In the genomic region with DNA sequence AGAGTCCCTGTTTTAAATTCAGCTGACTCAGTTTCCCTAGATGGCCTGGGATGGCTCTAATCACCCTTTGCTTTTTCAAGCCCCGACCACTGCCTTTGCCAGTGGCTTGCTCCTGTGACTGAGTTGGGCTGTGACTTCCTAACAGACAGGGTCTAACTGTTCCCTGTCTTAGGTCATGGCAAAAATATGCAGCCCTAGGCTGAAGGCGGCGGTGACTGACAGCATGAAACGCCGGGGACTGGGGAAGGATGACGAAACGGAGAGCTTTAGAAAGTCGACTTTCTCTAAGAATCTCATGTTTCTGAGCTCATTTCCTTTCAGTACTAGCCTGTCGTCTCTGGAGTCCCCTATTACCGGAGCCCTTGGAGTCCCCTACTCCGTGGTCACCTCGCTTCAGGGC, we compare ENCODE assay signal across 9 mouse cellular contexts. TPM values are rescaled to one million over a fixed set of nuclear protein-coding genes. Genes with fewer than 3 reads are reported as not detected.
A peak's percentile ranks its signal among the peaks of the same experiment; 100 is the strongest.
DNase-seq lines count a peak whose midpoint lies in the region; ATAC-seq and TF ChIP-seq lines count a peak whose summit lies in the region.
"Had no signal": no experiment of that assay in that cellular context is flagged by ENCODE, and none has a peak within 500 bp of the region (broad histone marks: within the 10 kb centered on the region; RNA-seq: fewer than 3 reads in every experiment).

No protein-coding gene starts in this region.

- no peaks in the 10 kb centered on the region for H3K9me3 ChIP-seq in kidney, postnatal 0 days (replicated peaks; ENCODE audit: low read length)

- 40% methylated on average over 12 of the region's 12 CpGs for WGBS in kidney, postnatal 0 days

- peak; percentile 8 for DNase-seq in adrenal gland, adult 2 months
- no peak for DNase-seq in adrenal gland, postnatal 4 days (ENCODE audit: low spot score in 2 of 2)
- DNase-seq in urinary bladder, postnatal 14 days (ENCODE audit: low spot score), result peak; percentile 56
- DNase-seq in urinary bladder, postnatal 25 days (ENCODE audit: low spot score), result no peak
- peak; percentile 83 for DNase-seq in kidney, postnatal 0 days (ENCODE audit: low spot score)
- DNase-seq in ovary, postnatal 14 days (ENCODE audit: low spot score), result no peak
- no peak for DNase-seq in frontal cortex, adult 2 months (ENCODE audit: extremely low spot score in 1 of 2, low spot score in 1 of 2)
- no peak for DNase-seq in right cerebral cortex, postnatal 10 days (ENCODE audit: low spot score in 2 of 2)
- DNase-seq: retina, postnatal 1 day had no signal

- H3K27ac ChIP-seq in kidney, postnatal 0 days, result 0 out of 2 replicates have a peak overlapping the region, but pooled peaks have one; percentile 60

- ATAC-seq in kidney, postnatal 0 days (replicated peaks; ENCODE audit: low FRiP score, low read depth), result 0 out of 2 replicates have a peak, but pooled peaks have one; percentile 50

- H3K27me3 ChIP-seq in kidney, postnatal 0 days (ENCODE audit: insufficient read depth, low read length), result no peaks in the 10 kb centered on the region

- no peak overlapping the region for H3K9ac ChIP-seq in kidney, postnatal 0 days (ENCODE audit: low read depth, low read length)

- TF ChIP-seq CTCF in kidney, postnatal 0 days (IDR thresholded peaks at IDR 0.05; ENCODE audit: low read depth), result no peak

- H3K36me3 ChIP-seq in kidney, postnatal 0 days (ENCODE audit: insufficient read depth, low read length), result no peaks in the 10 kb centered on the region

- no peak overlapping the region for H3K4me2 ChIP-seq in kidney, postnatal 0 days (ENCODE audit: low read length)

- no peak overlapping the region for H3K4me3 ChIP-seq in kidney, postnatal 0 days (replicated peaks; ENCODE audit: low read depth, low read length)

- H3K4me1 ChIP-seq in kidney, postnatal 0 days (replicated peaks; ENCODE audit: insufficient read depth, low read length), result no peaks in the 10 kb centered on the region; the same call in 1 of the 2 replicates

RNA-seq across cellular contexts. Expression of gene Rasl11b, which starts 22.9 kb away (rescaled TPM):
- total RNA-seq in adrenal gland, adult 2 months (2021), result 10 to 100 TPM; 16.8 to 24.3 TPM
- 37.4 and 41.9 TPM in 2 replicates for polyA plus RNA-seq in adrenal gland, adult 2 months (2012; rRNA removed)
- 10 to 100 TPM; 34.4 to 38.9 TPM for total RNA-seq in adrenal gland, postnatal 4 days (2021)
- polyA plus RNA-seq in kidney, postnatal 0 days (2015; fragmentation: Nextera tagmentation; extraction: Ambion mirVana), result 96.5 and 99.9 TPM in 2 replicates
- 191 and 225 TPM in 2 replicates for polyA plus RNA-seq in frontal cortex, adult 2 months (2012; rRNA removed)

Comparison
In these comparisons a context has a peak if more than half of its experiments do, and no peak if none do; other contexts are left out.
1. DNase-seq: peak in adrenal gland, adult 2 months (single experiment), urinary bladder, postnatal 14 days (single experiment) and kidney, postnatal 0 days (single experiment); none in adrenal gland, postnatal 4 days (0 of 2), urinary bladder, postnatal 25 days (single experiment), ovary, postnatal 14 days (single experiment), frontal cortex, adult 2 months (0 of 2) and right cerebral cortex, postnatal 10 days (0 of 2).